In genomic region chr11:106627692-106628091, GRCm38 (mm10) we compare ENCODE assay signal across 8 mouse cellular contexts. TPM values are rescaled to one million over a fixed set of nuclear protein-coding genes. Genes with fewer than 3 reads are reported as not detected.
DNase-seq lines count a peak whose midpoint lies in the region; ATAC-seq and TF ChIP-seq lines count a peak whose summit lies in the region.

No protein-coding gene starts in this region.

- peak; percentile 77 for ATAC-seq in granulocyte monocyte progenitor cell, adult 5-6 weeks (replicated peaks; ENCODE audit: poor library complexity, severe bottlenecking)

- H3K4me3 ChIP-seq in lung, adult 2 months (replicated peaks; ENCODE audit: extremely low read depth, low read depth, low read length): no peak overlapping the region

- TF ChIP-seq CTCF in lung, adult 2 months (IDR thresholded peaks at IDR 0.05; ENCODE audit: insufficient read depth, low read length): peak; percentile 76

- no peak for TF ChIP-seq POLR2A in lung, adult 2 months (IDR thresholded peaks at IDR 0.05; ENCODE audit: borderline replicate concordance, extremely low read depth, low read depth, low read length)

- DNase-seq in CD4-positive, CD25-positive, alpha-beta regulatory T cell, adult 2 months (ENCODE audit: low read depth, low spot score): peak; percentile 89
- peak; percentile 79 for DNase-seq in T-cell, adult 2 months (ENCODE audit: low spot score)
- DNase-seq in embryo, embryonic 10.5 days (ENCODE audit: low spot score): peak; percentile 85
- DNase-seq in kidney, postnatal 10 days: peak; percentile 86
- peak; percentile 66 for DNase-seq in lung, adult 2 months
- peak; percentile 88 for DNase-seq in retina, embryonic 14.5 days (ENCODE audit: low spot score)
- peak; percentile 81 for DNase-seq in thymus, postnatal 25 days

- H3K4me1 ChIP-seq in lung, adult 2 months (ENCODE audit: control insufficient read depth, insufficient read depth, low read length): no peaks in the 10 kb centered on the region

- WGBS in lung, adult 2 months: 19% methylated on average over 6 of the region's 6 CpGs

RNA-seq across cellular contexts. Expression of gene Tex2, which starts 14.5 kb away (rescaled TPM):
- total RNA-seq in granulocyte monocyte progenitor cell, adult 5-6 weeks (2014; fragmentation: Nextera tagmentation): 73.6 and 80.2 TPM in 2 replicates
- total RNA-seq in granulocyte monocyte progenitor cell, adult 5-6 weeks (2017): 77.5 and 84.3 TPM in 2 replicates
- polyA plus RNA-seq in lung, adult 2 months (2012; rRNA removed): 12.6 and 15.1 TPM in 2 replicates
